Mouse (Mus musculus) cerebellum, adult 18-20 months (tissue): ENCODE measurements at regions not wholly inside any gene's neighbourhood (a gene's known extent, or its start where the extent isn't known, plus 50 kb on each side); places are given as distances from the start of the nearest gene placed in this dataset.

Source experiments
- DNase-seq, 2 experiments: peaks; one replicate each; pipeline ENCODE4 v3.0.0; 2021

DNA sequence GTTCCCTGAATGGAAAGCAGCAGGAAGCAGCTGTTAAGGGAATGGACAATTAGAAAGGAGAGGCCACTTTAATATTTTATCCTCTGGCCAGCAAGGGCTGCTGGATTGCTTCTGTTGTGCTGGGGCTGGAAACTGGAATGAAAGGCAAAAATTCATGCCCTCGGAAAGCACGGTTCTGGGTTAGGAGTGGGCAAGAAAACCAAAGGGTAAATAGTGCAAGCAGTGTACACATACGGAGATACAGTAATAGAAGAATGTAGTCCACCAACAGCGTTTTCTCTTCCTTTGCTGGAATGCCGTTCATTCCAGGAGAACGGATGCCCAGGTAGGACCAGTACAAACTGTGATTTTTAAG, 50.8 kb upstream of the Zfr start:
- no peak for DNase-seq

DNA sequence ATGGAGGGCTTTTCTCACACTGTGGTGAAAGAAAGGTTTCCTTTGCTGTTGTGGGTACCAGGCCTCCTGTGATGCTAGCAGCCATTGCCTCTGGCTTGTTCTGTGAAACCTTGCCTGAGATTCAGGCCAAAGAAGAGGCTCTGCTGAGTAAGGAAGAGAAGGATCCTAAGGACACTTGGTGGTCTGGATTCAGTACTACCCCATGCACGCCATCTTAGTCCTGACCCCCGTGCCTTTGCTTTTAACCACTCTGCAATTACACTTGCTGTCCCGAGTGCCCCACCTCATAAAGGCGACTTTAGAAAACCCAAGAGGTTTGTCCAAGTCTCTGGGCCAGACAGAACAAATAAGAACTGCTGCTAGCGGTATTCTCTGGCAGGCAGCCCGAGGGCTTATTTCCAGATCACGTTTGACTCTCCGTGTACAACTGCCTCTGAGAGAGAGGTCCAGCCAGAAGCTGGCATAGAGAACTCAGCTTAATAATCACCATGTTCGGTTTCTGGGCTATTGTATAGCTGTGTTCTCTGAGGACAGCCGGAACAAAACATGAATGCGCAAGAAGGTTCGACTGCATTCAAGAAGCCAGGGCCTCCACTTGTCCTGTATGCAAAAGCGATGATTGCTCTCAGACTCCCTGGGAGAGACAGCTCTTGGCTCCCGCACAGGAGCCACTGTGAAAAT, 51.3 kb upstream of the Zfr start:
- peak; percentile 53 to 62 for DNase-seq

DNA sequence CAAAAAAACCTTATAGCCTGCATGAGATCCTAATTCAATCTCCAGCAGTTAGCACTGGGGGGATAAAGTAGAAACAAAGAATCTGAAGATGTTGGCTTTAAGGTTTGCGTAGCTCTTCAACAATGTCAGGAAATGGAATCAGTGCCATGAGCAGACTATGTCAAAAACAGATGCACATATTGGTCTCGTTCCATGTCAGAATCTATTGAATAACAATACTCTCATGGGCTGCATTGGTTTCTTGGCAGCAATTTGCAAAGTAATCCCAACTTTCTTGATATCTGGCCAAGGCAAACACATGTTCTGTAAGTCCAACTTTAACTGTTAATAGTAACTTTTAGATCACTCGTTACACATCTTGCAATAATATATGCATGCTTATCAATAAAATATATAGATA, 58.1 kb upstream of the Sub1 start:
- no peak for DNase-seq

DNA sequence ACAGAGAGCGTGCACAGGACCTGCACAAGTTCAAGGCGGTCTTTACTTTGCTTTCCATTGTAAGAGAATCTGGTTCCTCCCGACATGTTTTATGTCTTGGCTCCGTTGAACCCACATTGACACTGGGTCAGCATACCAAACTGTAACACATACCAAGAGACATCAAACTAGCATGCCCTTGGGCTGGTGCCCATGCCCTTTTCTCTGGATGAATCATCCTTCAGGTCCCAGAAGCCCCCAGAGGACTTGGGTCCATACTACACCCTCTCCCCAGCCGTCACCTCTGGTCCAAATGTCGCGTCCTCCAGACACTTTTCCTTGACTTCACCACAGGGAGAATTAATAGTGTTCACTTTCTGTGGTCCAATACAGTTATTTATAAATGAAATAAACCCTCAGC, 56.8 kb upstream of the Sub1 start:
- DNase-seq, result no peak

DNA sequence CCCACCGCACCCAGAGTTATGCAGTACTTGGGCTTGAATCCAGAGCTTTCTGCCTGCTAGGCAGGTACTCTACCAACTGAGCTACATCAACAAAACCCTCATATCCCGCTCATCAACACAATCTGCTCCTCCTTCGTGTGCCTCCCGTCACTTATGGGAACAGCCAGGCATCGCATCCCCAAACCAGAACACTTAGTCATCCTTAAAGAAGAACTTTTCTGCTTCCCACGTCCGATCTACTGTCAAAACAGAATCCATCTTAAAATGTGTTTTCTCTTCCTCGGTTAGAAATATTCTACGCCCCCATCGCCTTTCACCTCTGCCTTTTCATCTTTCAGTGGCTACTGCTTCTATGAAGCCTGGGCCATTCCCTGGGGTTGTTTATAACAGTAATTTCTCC, 52.2 kb upstream of the Sub1 start:
- DNase-seq, result no peak

DNA sequence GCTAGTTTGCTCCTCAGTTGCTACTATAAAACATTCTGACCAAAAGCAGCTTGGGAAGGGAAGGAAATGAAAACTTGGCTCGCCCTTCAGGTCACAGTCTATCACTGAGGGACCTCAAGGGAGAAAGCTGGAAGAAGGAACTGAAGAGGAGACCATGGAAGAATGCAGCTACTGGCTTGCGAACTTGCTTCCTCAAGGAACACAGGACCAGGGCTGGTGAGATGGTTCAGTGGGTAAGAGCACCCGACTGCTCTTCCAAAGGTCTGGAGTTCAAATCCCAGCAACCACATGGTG, 51.4 kb upstream of the Sub1 start:
- DNase-seq, result no peak

DNA sequence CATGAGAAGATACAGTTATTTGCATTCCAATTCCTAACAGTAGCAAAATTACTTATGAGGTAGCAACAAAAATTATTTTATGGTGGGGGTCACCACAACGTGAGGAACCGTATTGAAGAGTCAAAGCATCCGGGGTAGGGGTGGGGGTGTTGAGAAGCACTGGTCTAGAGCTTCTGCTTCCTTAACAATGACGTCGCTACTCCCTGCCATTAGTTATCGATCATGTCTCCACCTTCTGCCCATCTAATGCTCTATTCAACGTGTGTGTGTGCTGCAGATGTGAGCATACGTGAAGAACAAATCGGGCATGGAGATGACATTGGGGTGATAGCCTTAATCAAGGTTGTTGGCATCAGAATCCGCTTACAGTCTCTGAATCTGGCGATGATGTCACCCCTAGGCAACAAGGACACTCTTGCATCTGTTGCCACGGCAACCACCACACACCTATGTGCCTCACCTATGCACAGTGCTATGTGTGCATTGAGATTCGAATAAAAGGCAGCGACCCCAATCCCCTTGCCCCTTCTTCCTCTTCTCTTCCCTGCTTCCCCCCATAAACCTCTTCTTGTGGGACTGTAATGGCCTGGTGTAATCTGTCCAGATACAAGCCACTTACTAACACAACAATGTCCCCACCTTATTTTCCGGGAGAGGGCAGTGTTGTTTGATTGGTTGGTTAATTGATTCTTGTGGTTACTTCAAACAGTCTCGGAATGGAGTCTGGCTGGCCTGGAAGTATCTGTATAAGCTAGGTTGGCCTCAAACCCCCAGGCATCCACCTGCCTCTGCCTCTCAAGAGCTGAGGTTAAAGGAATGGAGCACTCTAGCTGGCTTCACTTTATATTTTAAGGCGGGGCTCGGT, 50.8 kb upstream of the Sub1 start:
- DNase-seq, result no peak
